Mouse (Mus musculus) ES-E14 (cell line): ENCODE measurements around the gene Gm47283. TPM values are rescaled to one million over a fixed set of nuclear protein-coding genes. Genes with fewer than 3 reads are reported as not detected.
"Not testable (repeated sequence)": the region's sequence is repeated elsewhere in the genome, so short reads cannot be mapped to it uniquely, and the experiment has no call there.

ENCODE experiments used
- DNase-seq: peaks from one replicate; pipeline ENCODE4 v3.0.0-alpha.2; 2013; ENCODE audit warnings: low read depth, low spot score
- H3K27ac ChIP-seq: 2 replicates; pipeline ENCODE4 v1.5.1; 2012; ENCODE audit warnings: low read depth, mild to moderate bottlenecking, low read length, moderate library complexity, mixed read lengths; ENCODE audit not compliant: poor library complexity, insufficient read depth, severe bottlenecking
- H3K36me3 ChIP-seq: 2 replicates; pipeline ENCODE4 v1.6.1; 2012; ENCODE audit warnings: mild to moderate bottlenecking, low read length, moderate library complexity, mixed read lengths; ENCODE audit not compliant: control insufficient read depth, poor library complexity, insufficient read depth, severe bottlenecking
- H3K4me1 ChIP-seq, 2 experiments: fragments of 150-350 bp in 1 of 2; sonication (generic) in 1 of 2; 2 replicates each; pipeline ENCODE4 v1.6.1; 2012; ENCODE audit warnings: low read length in 2 of 2, mild to moderate bottlenecking in 1 of 2, mixed read lengths in 1 of 2; ENCODE audit not compliant: control insufficient read depth in 2 of 2, insufficient read depth in 2 of 2, poor library complexity in 1 of 2
- H3K4me3 ChIP-seq, 2 experiments: fragments of 150-350 bp in 1 of 2; sonication (generic) in 1 of 2; 2 replicates each; pipeline ENCODE4 v1.5.1; 2012; ENCODE audit warnings: low read length in 2 of 2, low read depth in 1 of 2, mild to moderate bottlenecking in 1 of 2, mixed read lengths in 1 of 2; ENCODE audit not compliant: insufficient read depth in 1 of 2, poor library complexity in 1 of 2, severe bottlenecking in 1 of 2
- H3K9ac ChIP-seq: 2 replicates; pipeline ENCODE4 v1.6.1; 2012; ENCODE audit warnings: low read depth, mild to moderate bottlenecking, low read length, mixed read lengths; ENCODE audit not compliant: poor library complexity, insufficient read depth, severe bottlenecking
- H3K9me3 ChIP-seq: fragments of 150-350 bp; sonication (generic); 2 replicates; pipeline ENCODE4 v1.6.1; 2012; ENCODE audit warnings: low read depth, mild to moderate bottlenecking, low read length; ENCODE audit not compliant: control insufficient read depth, insufficient read depth
- CHD2 ChIP-seq: IDR thresholded peaks from 2 replicates; pipeline ENCODE4 v1.6.1; 2014; ENCODE audit warnings: mild to moderate bottlenecking, low read depth, low read length, inconsistent platforms
- HCFC1 ChIP-seq: IDR thresholded peaks from 2 replicates; pipeline ENCODE4 v1.6.1; 2012; ENCODE audit warnings: low read length, inconsistent platforms, borderline replicate concordance; ENCODE audit not compliant: insufficient read depth
- MAFK ChIP-seq: IDR thresholded peaks from 2 replicates; pipeline ENCODE4 v1.6.1; 2014; ENCODE audit warnings: mild to moderate bottlenecking, low read depth, low read length, inconsistent platforms; ENCODE audit not compliant: insufficient read depth
- ZC3H11A ChIP-seq: IDR thresholded peaks from 2 replicates; pipeline ENCODE4 v1.6.1; 2012; ENCODE audit warnings: low read depth, mild to moderate bottlenecking, inconsistent platforms, low read length, borderline replicate concordance
- ZNF384 ChIP-seq: IDR thresholded peaks from 2 replicates; pipeline ENCODE4 v1.6.1; 2012; ENCODE audit warnings: low read depth, low read length, inconsistent platforms
- in situ Hi-C, 2 experiments: fragments of 600-800 bp; cut with MboI; formaldehyde crosslinking; loops; one replicate each; pipeline ENCODE4 v1.15.1; 2025; ENCODE audit warnings: low sequenced_read_pairs in 2 of 2, inconsistent platforms in 1 of 2; ENCODE audit not compliant: unreplicated experiment in 2 of 2
- total RNA-seq: library from RNA; depleted of rRNA; stranded (reverse); fragments of 300-350 nt; gene quantifications from 2 replicates; pipeline ENCODE4 v1.2.3, GENCODE M21; 2012; rRNA removed

Gm47283 gene
- not detected in 2 replicates for total RNA-seq

DNA sequence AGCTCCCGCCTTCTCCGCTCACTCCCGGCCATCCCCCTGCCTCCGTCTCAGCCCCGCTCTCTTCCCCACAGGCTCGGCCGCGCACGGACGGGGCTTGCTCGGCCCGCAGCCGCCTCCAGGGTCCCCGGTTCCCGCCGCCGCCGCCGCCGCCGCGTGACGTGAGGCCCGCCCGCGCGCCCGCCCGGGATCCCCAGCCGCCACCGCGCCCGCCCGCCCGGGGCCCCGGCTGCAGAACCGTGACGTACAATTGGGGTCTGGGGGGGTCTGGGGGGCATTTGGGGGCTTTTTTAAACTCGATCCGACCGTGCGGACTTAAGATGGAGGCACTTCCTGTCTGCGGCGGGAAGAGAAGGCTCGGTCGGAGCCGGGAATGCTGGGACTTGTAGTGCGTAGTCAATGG lies at the start of gene Gm47283:
Gene Gm47283 (plus strand): TSS at position 301 of the 400 bp plus-strand sequence.
- H3K9me3 ChIP-seq, H3K36me3 ChIP-seq, H3K4me3 ChIP-seq, H3K4me1 ChIP-seq, H3K27ac ChIP-seq, H3K9ac ChIP-seq, DNase-seq, in situ Hi-C loops: not testable (repeated sequence)

GRCm38 (mm10) chrY:90735181-90735895 lies 49.2 kb upstream of the Gm47283 start:
- in situ Hi-C loops, H3K4me1 ChIP-seq, H3K27ac ChIP-seq, H3K9ac ChIP-seq, H3K9me3 ChIP-seq, H3K4me3 ChIP-seq: not testable (repeated sequence)
- H3K36me3 ChIP-seq: peaks cover 54% of the 10 kb centered on the region
- DNase-seq: peak; percentile 94

GRCm38 (mm10) chrY:90736217-90737000 lies 48.1 kb upstream of the Gm47283 start:
- peak; percentile 90 for DNase-seq
- H3K4me1 ChIP-seq, H3K4me3 ChIP-seq, H3K9ac ChIP-seq, H3K27ac ChIP-seq, in situ Hi-C loops, H3K9me3 ChIP-seq: not testable (repeated sequence)
- peaks cover 58% of the 10 kb centered on the region for H3K36me3 ChIP-seq

- 0 out of 2 replicates have a peak, but pooled peaks cover 7% of the 10 kb centered on the region for H3K9me3 ChIP-seq
- peak; percentile 31 for DNase-seq
Observed at GRCm38 (mm10) chrY:90737606-90738430, 46.7 kb upstream of the Gm47283 start.

DNA sequence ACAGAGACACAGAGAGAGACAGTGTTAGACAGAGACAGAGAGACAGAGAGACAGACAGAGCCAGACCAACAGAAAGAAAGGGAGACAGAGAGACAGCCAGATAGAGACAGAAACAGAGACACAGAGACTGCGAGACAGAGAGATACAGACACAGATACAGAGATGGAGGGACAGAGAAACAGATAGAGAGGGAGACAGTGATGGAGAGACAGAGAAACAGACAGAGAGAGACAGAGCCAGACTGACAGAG lies 46.2 kb upstream of the Gm47283 start:
- peaks cover 69% of the 10 kb centered on the region for H3K36me3 ChIP-seq
- H3K4me3 ChIP-seq: no peak overlapping the region
- H3K27ac ChIP-seq: no peak overlapping the region
- no peaks in the 10 kb centered on the region for H3K4me1 ChIP-seq
- DNase-seq: peak; percentile 12
- no peak for TF ChIP-seq MAFK
- no peak for TF ChIP-seq HCFC1
- no peak for TF ChIP-seq CHD2
- no peak for TF ChIP-seq ZNF384
- no peak for TF ChIP-seq ZC3H11A
- in situ Hi-C loops: no loop called here
- H3K9me3 ChIP-seq: 0 out of 2 replicates have a peak, but pooled peaks cover 7% of the 10 kb centered on the region
- no peak overlapping the region for H3K9ac ChIP-seq

More at GRCm38 (mm10) chrY:90737606-90738430, 46.7 kb upstream of the Gm47283 start:
- peaks cover 67% of the 10 kb centered on the region for H3K36me3 ChIP-seq
- no peak overlapping the region for H3K27ac ChIP-seq
- H3K4me1 ChIP-seq: no peaks in the 10 kb centered on the region
- no peak overlapping the region for H3K4me3 ChIP-seq
- TF ChIP-seq ZC3H11A (no peak), CHD2 (no peak), MAFK (no peak), HCFC1 (no peak), ZNF384 (no peak)
- H3K9ac ChIP-seq: no peak overlapping the region
- in situ Hi-C loops: no loop called here

DNA sequence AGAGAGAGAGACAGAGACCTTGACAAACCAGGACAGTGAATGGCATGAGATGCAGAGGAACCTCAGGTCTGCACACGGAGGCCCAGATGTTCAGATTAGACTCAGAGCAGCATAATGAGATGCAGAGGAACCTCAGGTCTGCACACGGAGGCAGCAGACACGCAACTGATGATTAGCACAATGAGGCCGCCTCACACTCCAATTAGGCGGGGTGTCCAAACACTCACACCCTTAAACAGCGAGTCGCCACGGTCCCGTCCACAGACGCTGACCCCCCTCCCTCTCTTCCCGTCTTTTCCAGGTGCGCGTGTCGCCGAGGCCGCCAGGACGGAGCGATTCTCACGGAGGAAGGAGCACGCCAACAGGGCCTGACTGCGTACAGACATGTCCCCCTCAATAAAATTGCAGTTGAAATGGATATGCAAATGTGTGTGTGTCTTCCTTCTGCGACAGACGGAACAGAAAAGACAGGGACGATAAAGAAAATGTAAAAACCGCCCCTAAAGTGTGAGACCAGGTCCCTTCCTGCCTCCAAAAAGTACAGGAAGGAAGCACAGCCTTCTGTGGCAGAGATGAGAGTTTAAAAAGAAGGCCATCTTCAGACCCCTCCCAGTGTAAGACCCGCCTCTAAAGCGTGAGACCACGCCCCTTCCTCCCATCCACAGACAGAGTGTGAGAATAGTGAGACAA lies 45.6 kb upstream of the Gm47283 start:
- H3K4me1 ChIP-seq, H3K9me3 ChIP-seq, in situ Hi-C loops, H3K9ac ChIP-seq, H3K4me3 ChIP-seq: not testable (repeated sequence)
- peak; percentile 78 for DNase-seq
- peak overlapping the region; percentile 3; the same call in 1 of the 2 replicates for H3K27ac ChIP-seq
- H3K36me3 ChIP-seq: peaks cover 68% of the 10 kb centered on the region
